Mouse (Mus musculus): ENCODE measurements around the gene Tmcc2. TPM values are rescaled to one million over a fixed set of nuclear protein-coding genes. Genes with fewer than 3 reads are reported as not detected.

The Tmcc2 gene
- polyA plus RNA-seq, 2 experiments = 9.1 to 18.0 TPM

DNA sequence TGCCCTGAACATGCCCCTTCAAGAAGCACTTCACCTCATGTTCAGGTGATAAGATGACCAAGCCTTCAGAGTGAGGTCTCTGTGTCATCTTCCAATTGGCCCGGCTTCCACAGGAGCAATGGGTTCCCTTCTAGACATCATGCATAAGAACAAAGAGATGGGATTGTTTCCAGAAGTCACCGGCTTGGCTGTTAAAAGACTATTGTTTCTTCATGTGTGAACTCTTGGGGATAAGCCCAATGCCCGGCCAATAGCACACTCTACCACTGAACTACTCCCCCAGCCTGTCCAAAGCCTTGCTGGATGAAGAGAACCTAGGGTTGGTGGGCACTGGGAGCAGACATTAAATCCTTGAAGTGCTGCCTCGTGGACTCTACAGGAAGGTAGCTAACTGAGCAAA is 45.6 kb downstream of the Tmcc2 start:
- no peaks in the 10 kb centered on the region for H3K27me3 ChIP-seq (ENCODE audit: control insufficient read depth, insufficient read depth, low read length)
- H3K4me2 ChIP-seq (replicated peaks; ENCODE audit: low read depth, low read length, severe bottlenecking) = no peak overlapping the region
- H3K9ac ChIP-seq (ENCODE audit: low read depth, low read length, severe bottlenecking) = no peak overlapping the region
- DNase-seq (ENCODE audit: low spot score) (no peak), ATAC-seq (ENCODE audit: low FRiP score, low read depth) (no peak)
- no peaks in the 10 kb centered on the region for H3K36me3 ChIP-seq (ENCODE audit: control insufficient read depth, insufficient read depth, low read length)
- H3K9me3 ChIP-seq (ENCODE audit: control insufficient read depth, low read length) = no peaks in the 10 kb centered on the region
- H3K27ac ChIP-seq (replicated peaks; ENCODE audit: low read depth, low read length) = no peak overlapping the region
- H3K4me3 ChIP-seq (replicated peaks; ENCODE audit: low read length) = no peak overlapping the region
- no peaks in the 10 kb centered on the region for H3K4me1 ChIP-seq (ENCODE audit: control insufficient read depth, insufficient read depth, low read length)
- no peak for TF ChIP-seq POLR2A (IDR thresholded peaks at IDR 0.05; ENCODE audit: borderline replicate concordance, extremely low read depth, insufficient read depth, insufficient read length)
- WGBS = 75% methylated on average over 4 of the region's 4 CpGs

DNA sequence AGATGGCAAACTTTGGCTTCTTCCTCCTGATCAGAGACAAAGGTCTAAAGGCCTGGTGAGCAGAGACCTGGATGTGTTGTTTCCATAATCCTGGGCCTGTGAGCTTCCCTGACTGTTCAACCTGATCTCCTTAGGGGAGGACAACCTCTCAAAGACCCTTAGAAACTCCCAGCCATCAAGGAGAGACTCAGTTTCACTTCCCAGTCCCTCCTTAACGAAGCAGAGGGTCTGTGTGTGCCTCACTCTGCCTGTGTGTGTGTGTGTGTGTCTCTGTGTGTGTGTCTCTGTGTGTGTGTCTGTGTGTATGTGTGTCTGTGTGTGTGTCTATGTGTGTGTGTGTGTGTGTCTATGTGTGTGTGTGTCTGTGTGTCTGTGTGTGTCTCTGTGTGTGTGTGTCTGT is 47.4 kb downstream of the Tmcc2 start:
- no peak for ATAC-seq (ENCODE audit: low FRiP score, low read depth)
- WGBS = 75% methylated on average over 1 of the region's 1 CpGs
- H3K4me1 ChIP-seq (ENCODE audit: control insufficient read depth, insufficient read depth, low read length) = no peaks in the 10 kb centered on the region

DNA sequence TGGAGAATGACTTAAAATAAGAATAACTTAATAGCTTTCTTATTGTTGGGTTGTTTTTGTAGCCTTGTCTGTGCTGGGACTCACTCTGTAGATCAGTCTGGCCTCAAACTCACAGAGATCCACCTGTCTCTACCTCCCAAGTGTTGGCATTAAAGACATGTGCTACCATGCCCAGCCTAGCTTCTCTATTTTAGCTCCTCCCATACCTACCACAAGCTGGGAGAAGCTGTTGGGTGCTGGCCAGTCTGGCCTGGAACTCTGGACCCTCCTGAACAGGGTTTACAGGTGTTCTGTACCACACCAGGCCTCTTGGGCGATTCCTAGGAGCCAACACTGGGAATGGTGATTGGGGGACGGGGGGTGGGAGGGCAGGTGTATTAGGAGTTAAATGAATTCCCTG is 47.9 kb downstream of the Tmcc2 start:
- no peak for TF ChIP-seq POLR2A (IDR thresholded peaks at IDR 0.05; ENCODE audit: borderline replicate concordance, extremely low read depth, insufficient read depth, insufficient read length)
- DNase-seq (ENCODE audit: low spot score) = no peak
- Histone ChIP-seq H3K4me1 (ENCODE audit: control insufficient read depth, insufficient read depth, low read length) (no peaks in the 10 kb centered on the region), H3K9me3 (ENCODE audit: control insufficient read depth, low read length) (no peaks in the 10 kb centered on the region), H3K27ac (replicated peaks; ENCODE audit: low read depth, low read length) (no peak overlapping the region), H3K36me3 (ENCODE audit: control insufficient read depth, insufficient read depth, low read length) (no peaks in the 10 kb centered on the region), H3K4me2 (replicated peaks; ENCODE audit: low read depth, low read length, severe bottlenecking) (no peak overlapping the region), H3K9ac (ENCODE audit: low read depth, low read length, severe bottlenecking) (no peak overlapping the region), H3K4me3 (replicated peaks; ENCODE audit: low read length) (no peak overlapping the region), H3K27me3 (ENCODE audit: control insufficient read depth, insufficient read depth, low read length) (no peaks in the 10 kb centered on the region)
- 83% methylated on average over 2 of the region's 2 CpGs for WGBS
- no peak for ATAC-seq (ENCODE audit: low FRiP score, low read depth)

More for the DNA sequence above, 47.4 kb downstream of the Tmcc2 start:
- H3K27me3 ChIP-seq (ENCODE audit: control insufficient read depth, insufficient read depth, low read length) = no peaks in the 10 kb centered on the region
- H3K4me2 ChIP-seq (replicated peaks; ENCODE audit: low read depth, low read length, severe bottlenecking) = no peak overlapping the region
- H3K4me3 ChIP-seq (replicated peaks; ENCODE audit: low read length) = no peak overlapping the region
- H3K27ac ChIP-seq (replicated peaks; ENCODE audit: low read depth, low read length) = no peak overlapping the region
- H3K9me3 ChIP-seq (ENCODE audit: control insufficient read depth, low read length) = no peaks in the 10 kb centered on the region
- no peaks in the 10 kb centered on the region for H3K36me3 ChIP-seq (ENCODE audit: control insufficient read depth, insufficient read depth, low read length)
- DNase-seq (ENCODE audit: low spot score) = no peak
- no peak overlapping the region for H3K9ac ChIP-seq (ENCODE audit: low read depth, low read length, severe bottlenecking)
- TF ChIP-seq POLR2A (IDR thresholded peaks at IDR 0.05; ENCODE audit: borderline replicate concordance, extremely low read depth, insufficient read depth, insufficient read length) = no peak

DNA sequence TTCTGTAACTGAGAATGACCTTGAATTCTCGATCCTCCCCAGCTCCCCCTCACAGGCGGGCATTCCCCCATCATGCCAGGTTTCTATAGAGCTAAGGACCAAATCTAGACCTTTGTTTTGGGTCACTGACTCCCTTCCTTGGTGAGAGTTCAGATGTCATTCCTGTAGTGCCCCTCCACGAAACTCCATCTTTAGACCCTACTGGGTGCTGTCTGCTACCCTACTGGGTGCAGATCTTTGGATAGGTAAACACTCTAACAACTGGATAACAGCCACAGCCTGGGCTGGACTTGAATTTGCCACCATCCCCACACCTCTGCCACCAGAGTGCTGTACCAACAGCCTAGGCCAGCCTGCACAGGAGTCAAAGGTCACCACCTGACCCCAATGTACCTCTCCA is 48.6 kb downstream of the Tmcc2 start:
- no peak overlapping the region for H3K4me3 ChIP-seq (replicated peaks; ENCODE audit: low read length)
- no peaks in the 10 kb centered on the region for H3K9me3 ChIP-seq (ENCODE audit: control insufficient read depth, low read length)
- no peaks in the 10 kb centered on the region for H3K27me3 ChIP-seq (ENCODE audit: control insufficient read depth, insufficient read depth, low read length)
- WGBS = 65% methylated on average over 3 of the region's 3 CpGs
- no peaks in the 10 kb centered on the region for H3K4me1 ChIP-seq (ENCODE audit: control insufficient read depth, insufficient read depth, low read length)
- no peaks in the 10 kb centered on the region for H3K36me3 ChIP-seq (ENCODE audit: control insufficient read depth, insufficient read depth, low read length)
- no peak for TF ChIP-seq POLR2A (IDR thresholded peaks at IDR 0.05; ENCODE audit: borderline replicate concordance, extremely low read depth, insufficient read depth, insufficient read length)
- ATAC-seq (ENCODE audit: low FRiP score, low read depth) (no peak), DNase-seq (ENCODE audit: low spot score) (no peak)
- no peak overlapping the region for H3K4me2 ChIP-seq (replicated peaks; ENCODE audit: low read depth, low read length, severe bottlenecking)
- H3K9ac ChIP-seq (ENCODE audit: low read depth, low read length, severe bottlenecking) = no peak overlapping the region
- no peak overlapping the region for H3K27ac ChIP-seq (replicated peaks; ENCODE audit: low read depth, low read length)

- 47% methylated on average over 5 of the region's 5 CpGs for WGBS
- no peak for TF ChIP-seq POLR2A (IDR thresholded peaks at IDR 0.05; ENCODE audit: borderline replicate concordance, extremely low read depth, insufficient read depth, insufficient read length)
Observed at GRCm38 (mm10) chr1:132341731-132342501, 49.2 kb downstream of the Tmcc2 start.

More at GRCm38 (mm10) chr1:132341731-132342501, 49.2 kb downstream of the Tmcc2 start:
- H3K4me1 ChIP-seq (ENCODE audit: control insufficient read depth, insufficient read depth, low read length) = no peaks in the 10 kb centered on the region
- DNase-seq (ENCODE audit: low spot score) = no peak
- H3K9ac ChIP-seq (ENCODE audit: low read depth, low read length, severe bottlenecking) = no peak overlapping the region
- H3K4me2 ChIP-seq (replicated peaks; ENCODE audit: low read depth, low read length, severe bottlenecking) = no peak overlapping the region
- ATAC-seq (ENCODE audit: low FRiP score, low read depth) = no peak
- H3K9me3 ChIP-seq (ENCODE audit: control insufficient read depth, low read length) = no peaks in the 10 kb centered on the region
- no peak overlapping the region for H3K4me3 ChIP-seq (replicated peaks; ENCODE audit: low read length)
- H3K27me3 ChIP-seq (ENCODE audit: control insufficient read depth, insufficient read depth, low read length) = no peaks in the 10 kb centered on the region
- no peaks in the 10 kb centered on the region for H3K36me3 ChIP-seq (ENCODE audit: control insufficient read depth, insufficient read depth, low read length)
- H3K27ac ChIP-seq (replicated peaks; ENCODE audit: low read depth, low read length) = no peak overlapping the region

Data from limb, embryonic 14.5 days (tissue).